Mouse (Mus musculus) thymus, adult 2 months (tissue): ENCODE data around the gene Marc2. TPM values are rescaled to one million over a fixed set of nuclear protein-coding genes. Genes with fewer than 3 reads are reported as not detected.

Source experiments
- DNase-seq: peaks from one replicate; pipeline ENCODE4 v3.0.0; 2021
- H3K27ac ChIP-seq: fragments of 200-500 bp; 2 replicates; pipeline ENCODE4 v1.5.1; 2012; ENCODE audit warnings: low read length, control low read depth; ENCODE audit not compliant: control insufficient read depth, insufficient read depth
- H3K27me3 ChIP-seq: fragments of 200-500 bp; 2 replicates; pipeline ENCODE4 v1.6.1; 2012; ENCODE audit warnings: mild to moderate bottlenecking, low read length, moderate library complexity, mixed read lengths; ENCODE audit not compliant: control insufficient read depth, insufficient read depth
- H3K36me3 ChIP-seq: fragments of 200-500 bp; 2 replicates; pipeline ENCODE4 v1.6.1; 2012; ENCODE audit warnings: mild to moderate bottlenecking, low read length, moderate library complexity; ENCODE audit not compliant: control insufficient read depth, insufficient read depth
- H3K4me1 ChIP-seq: fragments of 200-500 bp; replicated peaks from 2 replicates; pipeline ENCODE4 v1.6.1; 2012; ENCODE audit warnings: low read length; ENCODE audit not compliant: control insufficient read depth, insufficient read depth
- H3K4me3 ChIP-seq: fragments of 200-500 bp; 2 replicates; pipeline ENCODE4 v1.5.1; 2012; ENCODE audit warnings: mild to moderate bottlenecking, low read length, control low read depth, moderate library complexity; ENCODE audit not compliant: control insufficient read depth, insufficient read depth
- CTCF ChIP-seq: fragments of 200-500 bp; IDR thresholded peaks from 2 replicates; pipeline ENCODE4 v1.5.1; 2012; ENCODE audit warnings: mild to moderate bottlenecking, control low read depth, low read length, moderate library complexity, borderline replicate concordance; ENCODE audit not compliant: control insufficient read depth, poor library complexity, insufficient read depth; ENCODE audit errors: extremely low read depth
- POLR2A ChIP-seq: fragments of 200-500 bp; IDR thresholded peaks from 2 replicates; pipeline ENCODE4 v1.6.1; 2012; ENCODE audit warnings: mild to moderate bottlenecking, low read length, control low read depth, moderate library complexity; ENCODE audit not compliant: control insufficient read depth, poor library complexity, insufficient read depth; ENCODE audit errors: extremely low read depth
- WGBS: fragments of 180-500 bp; shearing (Covaris S2); methylation state at CpG from one replicate; pipeline ENCODE4 v1.1.7; 2018; 5-methylcytosine and 5-hydroxymethylcytosine counted together
- polyA plus RNA-seq: library from polyadenylated mRNA; depleted of rRNA; stranded (reverse); fragments of >200 nt; gene quantifications from 2 replicates; pipeline ENCODE4 v1.2.3, GENCODE M21; 2012

Marc2 gene
- polyA plus RNA-seq, 1 experiment = 76.3 TPM

DNA sequence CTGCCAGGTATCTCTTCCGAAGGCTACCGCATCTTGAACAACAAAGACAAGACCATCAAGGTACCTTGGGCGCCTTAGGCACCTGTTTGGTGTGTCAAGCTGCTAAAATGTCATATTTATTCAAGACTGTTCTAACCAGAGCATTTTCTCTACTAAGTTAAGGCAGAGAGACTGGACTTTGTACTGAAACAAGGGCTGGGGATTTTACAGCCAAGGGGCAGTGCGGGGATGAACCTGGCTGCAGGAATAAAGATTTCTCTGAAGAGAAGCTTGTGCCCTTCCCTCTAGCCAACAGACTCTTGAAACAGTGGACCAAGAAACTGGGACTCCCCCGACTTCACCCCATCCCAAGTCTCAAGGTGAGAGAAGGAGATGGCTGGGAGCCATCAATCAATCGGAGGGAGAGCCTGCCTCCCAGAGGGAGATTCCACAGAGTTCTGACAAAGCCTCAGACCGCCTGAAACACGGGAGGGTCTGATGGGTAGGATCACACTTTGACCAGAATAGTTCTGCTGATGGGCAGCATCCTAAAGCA lies 34.5 kb downstream of the Marc2 start:
- peaks cover 3% of the 10 kb centered on the region; the same call in 1 of the 2 replicates for H3K4me1 ChIP-seq
- no peak for TF ChIP-seq CTCF
- no peak for TF ChIP-seq POLR2A
- WGBS = 92% methylated on average over 8 of the region's 8 CpGs
- H3K36me3 ChIP-seq = peaks cover 10% of the 10 kb centered on the region; the same call in 1 of the 2 replicates
- no peak overlapping the region for H3K4me3 ChIP-seq
- no peaks in the 10 kb centered on the region; the same call in 1 of the 2 replicates for H3K27me3 ChIP-seq
- H3K27ac ChIP-seq = no peak overlapping the region
- DNase-seq = no peak

DNA sequence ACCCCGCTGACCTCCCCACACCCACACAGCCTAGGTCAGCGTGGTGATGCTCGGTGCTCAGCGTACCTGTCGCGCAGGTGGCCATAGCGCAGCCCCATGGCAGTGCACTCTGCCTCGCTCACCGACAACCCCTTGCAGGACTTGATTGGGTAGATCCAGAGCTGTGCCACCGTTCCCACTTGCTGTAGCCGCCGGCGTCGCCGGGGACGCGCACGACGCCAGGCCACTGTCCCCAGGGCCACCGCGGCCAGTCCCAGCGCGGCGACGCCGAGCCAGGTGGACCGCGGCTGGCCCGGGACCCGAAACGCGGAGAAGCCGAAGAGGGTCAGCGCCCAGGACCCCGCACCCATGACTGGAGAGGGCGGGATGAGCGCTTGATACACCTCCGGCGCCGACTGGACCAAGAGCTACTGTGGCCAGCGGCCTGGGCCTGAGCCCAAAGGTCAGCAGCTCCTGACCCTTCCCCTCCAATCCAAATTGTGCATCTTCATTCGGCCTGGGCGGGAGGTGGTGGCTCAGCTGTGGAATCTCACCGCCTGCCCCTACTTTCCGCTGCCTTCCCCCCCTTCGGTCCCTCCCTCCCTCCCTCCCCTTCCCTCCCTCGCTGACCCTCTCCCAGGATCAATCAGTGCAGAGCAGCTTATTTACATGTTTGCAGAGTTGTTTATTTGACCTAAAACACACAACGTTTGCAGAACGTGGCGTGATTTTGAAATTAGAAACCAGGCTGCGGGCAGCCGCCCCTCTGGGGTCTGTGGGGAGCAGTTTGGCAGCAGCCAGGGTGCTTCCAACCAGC lies 35.3 kb downstream of the Marc2 start, which contains the start of gene Marc1:
Gene Marc1, minus strand, starts transcription at position 534 of the 796 bp plus-strand sequence.
- H3K27me3 ChIP-seq = no peaks in the 10 kb centered on the region; the same call in 1 of the 2 replicates
- H3K4me1 ChIP-seq = peaks cover 3% of the 10 kb centered on the region; the same call in 1 of the 2 replicates
- H3K27ac ChIP-seq = no peak within 1 kb of the TSS
- 50% methylated on average over 52 of the region's 52 CpGs for WGBS
- no peak for DNase-seq
- peaks cover 8% of the 10 kb centered on the region; the same call in 1 of the 2 replicates for H3K36me3 ChIP-seq
- no peak for TF ChIP-seq CTCF
- no peak for TF ChIP-seq POLR2A
- H3K4me3 ChIP-seq = no peak within 1 kb of the TSS

DNA sequence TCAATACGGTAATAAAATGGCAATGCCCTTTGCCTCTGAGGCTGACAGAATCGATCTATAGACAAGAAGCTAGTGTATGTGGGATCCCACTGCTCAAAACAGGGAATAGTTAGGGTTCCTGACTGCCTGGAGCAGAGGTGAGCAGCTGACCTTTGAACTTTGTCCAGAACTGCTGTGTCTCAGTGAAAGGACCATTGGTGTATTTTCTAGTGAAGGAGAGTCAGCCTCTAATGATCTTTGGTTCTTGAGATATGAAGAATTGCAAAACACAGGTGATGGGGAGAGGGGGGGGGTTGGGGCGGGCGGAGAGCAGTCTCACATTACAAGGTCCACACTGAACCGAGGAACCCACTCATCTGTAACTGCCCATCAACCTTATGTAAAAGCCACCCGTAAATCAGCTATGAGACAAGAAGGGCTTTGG lies 36.7 kb downstream of the Marc2 start:
- no peaks in the 10 kb centered on the region; the same call in 1 of the 2 replicates for H3K27me3 ChIP-seq
- WGBS = 97% methylated on average over 6 of the region's 6 CpGs
- TF ChIP-seq POLR2A = no peak
- no peak for TF ChIP-seq CTCF
- DNase-seq = no peak
- H3K4me3 ChIP-seq = no peak overlapping the region
- H3K4me1 ChIP-seq = peaks cover 3% of the 10 kb centered on the region; the same call in 1 of the 2 replicates
- H3K36me3 ChIP-seq = 0 out of 2 replicates have a peak, but pooled peaks cover 3% of the 10 kb centered on the region
- no peak overlapping the region for H3K27ac ChIP-seq

DNA sequence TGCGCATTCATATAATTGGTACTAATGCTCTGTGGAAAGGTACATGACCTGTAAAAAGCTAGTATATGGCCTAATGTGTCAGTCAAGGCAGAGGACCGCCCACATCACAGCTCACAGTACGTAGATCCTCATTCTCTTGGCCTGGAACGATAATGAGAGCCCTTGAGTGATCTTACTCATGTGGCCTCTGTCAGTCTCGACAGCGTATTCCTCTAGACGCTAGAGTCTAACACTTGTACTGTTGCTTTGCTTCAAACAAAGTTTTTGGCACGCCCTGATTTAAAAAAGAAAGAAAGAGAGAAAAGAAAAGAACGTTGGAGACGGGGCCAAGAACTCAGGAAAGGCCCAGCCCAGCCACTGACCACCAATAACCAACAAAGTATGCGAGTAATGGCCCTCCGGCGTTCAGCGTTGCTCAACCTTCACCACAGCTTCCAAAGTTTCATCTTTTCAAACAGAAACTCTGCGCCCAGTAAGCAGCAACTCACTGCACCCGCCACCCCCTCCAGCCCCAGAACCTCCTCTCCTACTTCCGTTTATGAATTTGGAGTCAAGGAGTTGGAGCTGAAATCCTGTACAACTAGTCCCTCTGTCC lies 37.7 kb downstream of the Marc2 start:
- no peak overlapping the region for H3K27ac ChIP-seq
- DNase-seq = no peak
- TF ChIP-seq POLR2A (no peak), CTCF (no peak)
- H3K27me3 ChIP-seq = no peaks in the 10 kb centered on the region; the same call in 1 of the 2 replicates
- H3K36me3 ChIP-seq = 0 out of 2 replicates have a peak, but pooled peaks cover 3% of the 10 kb centered on the region
- peaks cover 3% of the 10 kb centered on the region; the same call in 1 of the 2 replicates for H3K4me1 ChIP-seq
- 94% methylated on average over 17 of the region's 17 CpGs for WGBS
- H3K4me3 ChIP-seq = no peak overlapping the region

DNA sequence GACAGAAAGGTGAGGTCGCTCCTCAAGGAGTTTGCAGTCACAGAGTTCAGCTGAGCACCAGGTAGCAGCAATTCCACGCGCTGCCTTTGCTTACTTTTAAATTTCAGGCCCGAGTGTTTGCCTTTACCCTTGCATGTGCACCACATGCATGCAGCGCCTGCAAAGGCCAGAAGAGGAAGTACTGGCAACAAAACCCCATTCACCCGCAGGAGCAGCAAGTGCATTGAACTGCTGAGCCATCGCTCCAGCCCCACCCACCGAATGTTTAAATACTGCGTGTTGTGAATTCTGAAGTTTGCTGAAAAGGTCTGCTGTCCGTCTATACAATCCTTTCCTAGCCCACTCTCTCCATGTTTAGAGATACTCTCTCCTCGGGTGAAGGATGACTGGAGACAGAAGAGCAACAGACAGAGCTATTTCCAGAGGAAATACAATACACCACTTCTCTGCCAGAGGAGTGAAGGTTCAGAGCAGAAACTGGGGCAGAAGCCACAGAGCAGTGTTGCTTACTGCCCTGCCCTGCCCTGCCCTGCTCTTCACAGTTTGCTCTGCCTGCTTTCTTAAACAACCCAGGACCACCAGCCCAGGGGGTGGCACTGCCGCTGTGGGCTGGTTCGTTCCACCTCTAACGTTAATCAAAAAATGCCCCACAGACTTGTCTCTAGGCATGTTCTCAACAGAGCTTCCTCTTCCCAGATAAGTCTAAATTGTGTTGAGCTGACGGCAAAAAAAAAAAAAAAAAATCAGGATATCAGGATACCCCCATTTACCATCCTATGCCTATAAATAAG lies 38.4 kb downstream of the Marc2 start:
- Histone ChIP-seq H3K27me3 (no peaks in the 10 kb centered on the region; the same call in 1 of the 2 replicates), H3K4me1 (peaks cover 3% of the 10 kb centered on the region; the same call in 1 of the 2 replicates), H3K27ac (no peak overlapping the region), H3K36me3 (0 out of 2 replicates have a peak, but pooled peaks cover under 1% of the 10 kb centered on the region), H3K4me3 (no peak overlapping the region)
- whole genome bisulfite sequencing = 25% methylated on average over 15 of the region's 15 CpGs
- TF ChIP-seq POLR2A = no peak
- no peak for TF ChIP-seq CTCF
- DNase-seq = peak; percentile 29

DNA sequence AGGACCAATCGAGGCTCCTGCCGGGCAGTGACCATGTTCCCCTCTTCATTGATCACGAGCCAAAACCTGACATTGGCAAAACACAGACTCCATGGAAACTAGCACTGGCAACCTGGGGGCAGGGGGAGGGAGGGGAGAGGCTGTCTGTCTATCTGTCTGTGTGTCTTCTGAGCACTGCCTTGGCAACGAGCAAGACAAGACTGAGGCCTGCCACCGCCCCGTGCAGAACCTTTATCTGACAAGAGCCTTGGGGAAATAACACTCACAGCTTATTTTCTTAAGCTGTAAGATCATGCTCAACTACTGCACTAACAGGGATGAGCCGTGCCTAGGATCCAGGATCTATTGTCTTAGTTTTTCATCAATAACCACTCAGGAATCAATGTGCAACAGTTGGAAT lies 39.1 kb downstream of the Marc2 start:
- no peaks in the 10 kb centered on the region for H3K36me3 ChIP-seq
- TF ChIP-seq POLR2A (no peak), CTCF (no peak)
- no peaks in the 10 kb centered on the region; the same call in 1 of the 2 replicates for H3K27me3 ChIP-seq
- no peak for DNase-seq
- H3K4me1 ChIP-seq = peaks cover 3% of the 10 kb centered on the region; the same call in 1 of the 2 replicates
- H3K27ac ChIP-seq = no peak overlapping the region
- H3K4me3 ChIP-seq = no peak overlapping the region
- 89% methylated on average over 7 of the region's 7 CpGs for WGBS
